Mouse (Mus musculus) heart, embryonic 14.5 days (tissue): ENCODE measurements around the gene Prl2c3. TPM values are rescaled to one million over a fixed set of nuclear protein-coding genes. Genes with fewer than 3 reads are reported as not detected.
"Not testable (repeated sequence)": the region's sequence is repeated elsewhere in the genome, so short reads cannot be mapped to it uniquely, and the experiment has no call there.

Source experiments
- ATAC-seq: fragments of 200-750 bp; cut with Nextera tagmentation; 2 replicates; pipeline ENCODE4 v1.8.0; 2017; ENCODE audit warnings: low read depth, moderate TSS enrichment; ENCODE audit not compliant: insufficient number of reproducible peaks, insufficient read depth, low FRiP score
- H3K27ac ChIP-seq, 2 experiments: fragments of 200-500 bp in 1 of 2; fragments of 300-500 bp in 1 of 2; sonication (generic) in 1 of 2; replicated peaks in 1 of 2; 2 replicates each; pipeline ENCODE4 v1.5.1; 2012 to 2014; ENCODE audit warnings: low read depth in 2 of 2, low read length in 2 of 2, control low read depth in 1 of 2, mild to moderate bottlenecking in 1 of 2, mixed read lengths in 1 of 2; ENCODE audit not compliant: control insufficient read depth in 1 of 2, insufficient read depth in 1 of 2
- H3K27me3 ChIP-seq: fragments of 300-500 bp; sonication (generic); 2 replicates; pipeline ENCODE4 v1.6.1; 2014; ENCODE audit warnings: mild to moderate bottlenecking, low read length, control low read depth; ENCODE audit not compliant: control insufficient read depth, insufficient read depth
- H3K36me3 ChIP-seq: fragments of 300-500 bp; sonication (generic); 2 replicates; pipeline ENCODE4 v1.6.1; 2014; ENCODE audit warnings: mild to moderate bottlenecking, control low read depth, low read length, mixed read lengths; ENCODE audit not compliant: control insufficient read depth, insufficient read depth
- H3K4me1 ChIP-seq, 2 experiments: fragments of 200-500 bp in 1 of 2; fragments of 300-500 bp in 1 of 2; sonication (generic) in 1 of 2; 2 replicates each; pipeline ENCODE4 v1.6.1; 2012 to 2014; ENCODE audit warnings: low read length in 2 of 2, control low read depth in 1 of 2, mixed read lengths in 1 of 2; ENCODE audit not compliant: control insufficient read depth in 2 of 2, insufficient read depth in 2 of 2
- H3K4me2 ChIP-seq: fragments of 300-500 bp; sonication (generic); 2 replicates; pipeline ENCODE4 v1.6.1; 2014; ENCODE audit warnings: mild to moderate bottlenecking, low read length
- H3K4me3 ChIP-seq, 2 experiments: fragments of 200-500 bp in 1 of 2; fragments of 300-500 bp in 1 of 2; sonication (generic) in 1 of 2; 2 replicates each; pipeline ENCODE4 v1.5.1; 2012 to 2014; ENCODE audit warnings: low read length in 2 of 2, mild to moderate bottlenecking in 2 of 2, control low read depth in 1 of 2, low read depth in 1 of 2, moderate library complexity in 1 of 2; ENCODE audit not compliant: control insufficient read depth in 1 of 2, insufficient read depth in 1 of 2
- H3K9ac ChIP-seq: fragments of 300-500 bp; sonication (generic); 2 replicates; pipeline ENCODE4 v1.6.1; 2014; ENCODE audit warnings: mild to moderate bottlenecking, low read length
- H3K9me3 ChIP-seq: fragments of 300-500 bp; sonication (generic); 2 replicates; pipeline ENCODE4 v1.6.1; 2016; ENCODE audit warnings: low read length, control low read depth; ENCODE audit not compliant: control insufficient read depth
- WGBS: fragments of 180-500 bp; shearing (Covaris S2); extraction: QIAGEN DNeasy Blood & Tissue Kit; methylation state at CpG from one replicate; pipeline ENCODE4 v1.1.7; 2014; 5-methylcytosine and 5-hydroxymethylcytosine counted together
- polyA plus RNA-seq: library from polyadenylated mRNA; unstranded; fragments of >200 nt; fragmentation: Nextera tagmentation; extraction: Ambion mirVana; gene quantifications from 2 replicates; pipeline ENCODE4 v1.2.1, GENCODE M21; 2014

The Prl2c3 gene
- polyA plus RNA-seq, 1 experiment from 2014 or later: not detected

DNA sequence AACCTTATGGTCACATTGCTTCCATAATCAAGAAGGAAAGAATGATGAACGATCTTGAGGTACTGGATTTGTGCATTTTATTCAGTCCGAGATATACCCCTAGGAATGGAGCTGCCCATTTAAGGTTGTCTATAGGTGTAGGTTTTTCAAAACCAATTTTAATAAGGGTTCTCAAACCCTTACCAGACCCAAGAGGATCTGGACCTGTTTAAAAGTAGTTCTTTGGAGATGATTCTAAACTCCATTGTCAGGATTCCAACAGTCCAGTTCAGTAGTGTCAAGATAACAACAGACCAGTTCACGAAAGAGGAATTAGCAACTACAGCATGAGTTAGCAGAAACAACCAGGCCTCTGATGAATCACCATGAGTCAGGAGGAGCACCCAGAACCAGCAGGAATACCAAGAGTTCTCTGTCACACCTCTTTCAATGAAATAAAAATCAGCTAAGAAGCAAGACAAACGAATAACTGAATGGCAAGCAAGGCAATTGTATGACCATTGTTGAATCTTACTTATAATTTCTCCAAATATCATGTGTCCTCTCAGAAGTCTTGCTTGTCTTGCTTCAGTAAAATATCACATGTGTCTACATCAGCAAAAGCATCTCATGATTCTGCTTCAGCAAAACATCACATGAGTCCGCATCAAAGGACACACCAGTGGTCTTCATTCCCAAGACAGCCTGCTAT is 14.0 kb upstream of the Prl2c3 start:
- H3K4me3 ChIP-seq, ATAC-seq, H3K9ac ChIP-seq, H3K36me3 ChIP-seq, H3K27ac ChIP-seq, H3K4me2 ChIP-seq, H3K4me1 ChIP-seq, H3K27me3 ChIP-seq: not testable (repeated sequence)
- H3K9me3 ChIP-seq: peaks cover 19% of the 10 kb centered on the region
- 69% methylated on average over 5 of the region's 5 CpGs for WGBS

- no peaks in the 10 kb centered on the region for H3K27me3 ChIP-seq
- ATAC-seq: no peak
- H3K9ac ChIP-seq: no peak overlapping the region
- no peak overlapping the region for H3K4me3 ChIP-seq
- peaks cover 29% of the 10 kb centered on the region for H3K9me3 ChIP-seq
- no peaks in the 10 kb centered on the region for H3K4me1 ChIP-seq
- 50% methylated on average over 2 of the region's 2 CpGs for WGBS
- no peak overlapping the region for H3K27ac ChIP-seq
- no peaks in the 10 kb centered on the region for H3K36me3 ChIP-seq
- no peak overlapping the region for H3K4me2 ChIP-seq
Measured at GRCm38 (mm10) chr13:12809591-12809990, 9.7 kb upstream of the Prl2c3 start.

DNA sequence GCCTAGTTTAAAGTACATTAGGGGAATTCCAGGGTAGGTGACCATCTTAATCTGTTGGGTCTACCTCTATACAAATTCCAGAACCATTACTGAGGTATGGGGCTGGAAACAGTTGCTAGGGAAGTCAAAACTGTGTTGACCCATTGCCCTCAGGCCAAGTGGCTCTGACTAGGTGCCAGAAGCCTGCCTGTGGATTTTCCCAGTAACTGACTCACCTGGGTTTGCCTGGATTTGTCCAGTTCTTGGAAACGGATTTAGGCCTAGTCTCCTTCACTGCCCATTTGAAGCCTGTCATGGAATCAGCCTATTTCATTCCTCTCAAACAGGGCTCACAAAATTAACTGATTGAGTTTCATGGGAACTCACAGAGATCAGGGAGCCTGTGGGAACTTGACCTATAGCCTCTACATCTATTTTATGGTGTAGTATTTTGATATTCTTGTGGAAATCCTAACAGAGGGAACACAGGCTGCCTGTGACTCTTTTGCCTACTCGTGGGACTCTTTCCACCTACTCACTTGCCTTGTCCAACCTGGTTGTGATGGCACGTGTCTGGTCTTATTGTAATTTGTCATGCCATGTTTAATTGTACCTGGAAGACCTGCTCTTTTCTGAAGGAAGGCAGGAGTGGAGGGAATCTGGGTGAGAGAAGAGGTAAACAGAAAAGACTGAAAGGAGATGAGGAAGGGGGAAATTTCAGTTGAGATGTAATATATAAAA is 9.1 kb upstream of the Prl2c3 start:
- H3K9ac ChIP-seq, H3K4me2 ChIP-seq, H3K36me3 ChIP-seq, H3K27ac ChIP-seq, ATAC-seq, H3K27me3 ChIP-seq, H3K4me3 ChIP-seq, H3K4me1 ChIP-seq: not testable (repeated sequence)
- 57% methylated on average over 3 of the region's 3 CpGs for WGBS
- peaks cover 29% of the 10 kb centered on the region for H3K9me3 ChIP-seq

GRCm38 (mm10) chr13:12806496-12806895 is 6.6 kb upstream of the Prl2c3 start:
- 46% methylated on average over 3 of the region's 4 CpGs for WGBS
- ATAC-seq: not testable (repeated sequence)

DNA sequence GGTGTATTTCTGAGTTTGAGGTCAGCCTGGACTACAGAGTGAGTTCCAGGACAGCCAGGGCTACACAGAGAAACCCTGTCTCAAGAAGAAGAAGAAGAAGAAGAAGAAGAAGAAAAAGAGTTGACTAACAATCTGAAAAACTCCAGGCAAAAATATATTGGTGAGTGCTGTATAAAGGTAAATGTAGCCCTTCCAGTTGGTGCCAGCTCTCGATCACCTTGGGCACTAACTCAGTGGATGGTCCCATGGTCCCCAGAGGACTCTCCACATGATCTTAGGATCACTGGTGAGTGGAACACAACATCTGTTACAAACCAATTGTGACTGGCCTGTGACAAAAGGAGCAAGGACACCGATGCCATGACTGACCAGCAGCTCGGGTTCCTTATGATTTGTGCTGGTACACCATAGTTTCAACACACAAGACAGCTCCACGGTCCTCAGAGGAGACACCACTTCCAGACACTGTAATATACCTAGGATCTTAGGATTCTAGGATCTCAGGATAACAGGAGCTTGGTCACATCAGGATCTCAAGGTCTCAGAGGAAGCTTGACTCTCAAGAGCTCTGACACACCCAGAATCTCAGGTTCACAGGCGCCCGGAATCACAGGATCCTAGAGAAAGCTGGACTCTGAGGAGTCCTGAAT is 30.3 kb downstream of the Prl2c3 start:
- not testable (repeated sequence) for H3K36me3 ChIP-seq, H3K9me3 ChIP-seq, H3K4me1 ChIP-seq, H3K9ac ChIP-seq, H3K4me3 ChIP-seq, H3K4me2 ChIP-seq, H3K27me3 ChIP-seq, H3K27ac ChIP-seq
- WGBS: 69% methylated on average over 6 of the region's 6 CpGs
- peak; percentile 31; the same call in 1 of the 2 replicates for ATAC-seq

More at GRCm38 (mm10) chr13:12806496-12806895, 6.6 kb upstream of the Prl2c3 start:
- not testable (repeated sequence) for H3K4me3 ChIP-seq, H3K27me3 ChIP-seq, H3K36me3 ChIP-seq, H3K27ac ChIP-seq, H3K4me2 ChIP-seq, H3K9ac ChIP-seq, H3K4me1 ChIP-seq
- H3K9me3 ChIP-seq: peaks cover 23% of the 10 kb centered on the region

Other genes with a start within 250 kb of the Prl2c3 start
- 6.9 and 7.7 TPM in 2 replicates for gene Ero1lb, start 234.2 kb downstream of the Prl2c3 start, polyA plus RNA-seq
- gene Prl2c2, start 205.3 kb upstream of the Prl2c3 start, polyA plus RNA-seq: not detected in 2 replicates